Mouse (Mus musculus) intestine, embryonic 16.5 days (tissue): Measurements from ENCODE around the gene Dlg2. TPM values are rescaled to one million over a fixed set of nuclear protein-coding genes. Genes with fewer than 3 reads are reported as not detected.

ENCODE experiments used
- ATAC-seq: fragments of 200-750 bp; cut with Nextera tagmentation; 2 replicates; pipeline ENCODE4 v1.8.0; 2017; ENCODE audit warnings: moderate TSS enrichment, moderate library complexity
- H3K27ac ChIP-seq: fragments of 300-500 bp; sonication (generic); 2 replicates; pipeline ENCODE4 v1.5.1; 2014; ENCODE audit warnings: mild to moderate bottlenecking, low read length
- H3K27me3 ChIP-seq: fragments of 300-500 bp; sonication (generic); replicated peaks from 2 replicates; pipeline ENCODE4 v1.6.1; 2014; ENCODE audit warnings: low read length, control low read depth, mixed read lengths; ENCODE audit not compliant: control insufficient read depth, insufficient read depth
- H3K36me3 ChIP-seq: fragments of 300-500 bp; sonication (generic); 2 replicates; pipeline ENCODE4 v1.6.1; 2014; ENCODE audit warnings: low read length, control low read depth; ENCODE audit not compliant: control insufficient read depth, insufficient read depth
- H3K4me1 ChIP-seq: fragments of 300-500 bp; sonication (generic); 2 replicates; pipeline ENCODE4 v1.6.1; 2014; ENCODE audit warnings: low read length, control low read depth, mixed read lengths; ENCODE audit not compliant: control insufficient read depth, insufficient read depth
- H3K4me2 ChIP-seq: fragments of 300-500 bp; sonication (generic); 2 replicates; pipeline ENCODE4 v1.6.1; 2014; ENCODE audit warnings: low read depth, low read length, control low read depth
- H3K4me3 ChIP-seq: fragments of 300-500 bp; sonication (generic); 2 replicates; pipeline ENCODE4 v1.5.1; 2014; ENCODE audit warnings: mild to moderate bottlenecking, low read length
- H3K9ac ChIP-seq: fragments of 300-500 bp; sonication (generic); 2 replicates; pipeline ENCODE4 v1.6.1; 2014; ENCODE audit warnings: low read depth, low read length
- H3K9me3 ChIP-seq: fragments of 300-500 bp; sonication (generic); 2 replicates; pipeline ENCODE4 v1.6.1; 2016; ENCODE audit warnings: low read length, control low read depth; ENCODE audit not compliant: control insufficient read depth
- WGBS: fragments of 180-500 bp; shearing (Covaris S2); extraction: QIAGEN DNeasy Blood & Tissue Kit; methylation state at CpG from one replicate; pipeline ENCODE4 v1.1.7; 2014; 5-methylcytosine and 5-hydroxymethylcytosine counted together
- polyA plus RNA-seq: library from polyadenylated mRNA; unstranded; fragments of >200 nt; fragmentation: Nextera tagmentation; extraction: Ambion mirVana; gene quantifications from 2 replicates; pipeline ENCODE4 v1.2.1, GENCODE M21; 2015

The Dlg2 gene
- polyA plus RNA-seq, 1 experiment from 2014 or later = 3.9 TPM

DNA sequence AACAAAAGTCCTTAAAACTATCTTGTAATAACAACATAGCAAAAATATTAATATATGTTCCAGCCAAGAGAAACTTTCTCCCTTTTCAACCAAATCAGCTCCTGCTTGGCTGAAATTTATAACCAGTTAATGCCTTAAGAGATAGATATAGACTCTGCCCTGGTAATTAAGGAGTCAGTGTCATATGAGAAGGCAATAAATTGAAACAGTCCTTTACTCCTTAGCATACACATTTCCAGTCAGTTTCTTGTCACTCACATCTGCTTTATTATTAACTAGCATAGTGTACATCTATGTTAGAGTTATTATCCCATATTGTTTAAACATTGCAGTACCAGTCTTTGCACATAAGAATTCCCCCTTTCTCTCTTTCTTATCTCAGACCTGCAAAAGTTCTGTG is 1197.9 kb downstream of the Dlg2 start:
- H3K27ac ChIP-seq = no peak overlapping the region
- H3K9me3 ChIP-seq = no peaks in the 10 kb centered on the region
- H3K36me3 ChIP-seq = no peaks in the 10 kb centered on the region
- no peak overlapping the region for H3K4me2 ChIP-seq
- H3K4me3 ChIP-seq = no peak overlapping the region
- H3K4me1 ChIP-seq = no peaks in the 10 kb centered on the region
- peak; percentile 80 for ATAC-seq
- no peaks in the 10 kb centered on the region for H3K27me3 ChIP-seq
- H3K9ac ChIP-seq = no peak overlapping the region

DNA sequence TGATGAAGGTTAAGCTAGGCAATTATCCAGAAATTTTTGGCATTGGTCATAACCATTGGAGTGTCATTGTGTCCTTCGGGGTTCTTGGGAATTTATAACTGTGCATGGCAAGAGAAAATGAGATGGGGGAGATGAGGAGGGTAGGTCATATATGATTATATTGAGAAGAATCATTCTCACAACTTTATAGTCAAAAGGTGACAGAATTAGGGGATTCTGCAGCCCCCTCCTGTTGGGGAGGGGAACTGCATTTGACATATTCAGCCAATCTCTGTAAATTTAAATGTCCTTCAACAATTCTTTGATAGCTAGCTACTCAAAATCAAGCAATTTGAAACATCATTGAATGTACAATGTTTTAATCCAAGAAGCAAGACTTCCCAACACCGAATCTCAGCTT is 1201.5 kb downstream of the Dlg2 start:
- no peak overlapping the region for H3K4me3 ChIP-seq
- no peaks in the 10 kb centered on the region for H3K27me3 ChIP-seq
- no peak overlapping the region for H3K4me2 ChIP-seq
- ATAC-seq = no peak
- H3K9me3 ChIP-seq = no peaks in the 10 kb centered on the region
- H3K9ac ChIP-seq = no peak overlapping the region
- H3K27ac ChIP-seq = no peak overlapping the region
- no peaks in the 10 kb centered on the region for H3K4me1 ChIP-seq
- WGBS = 68% methylated on average over 2 of the region's 2 CpGs
- H3K36me3 ChIP-seq = no peaks in the 10 kb centered on the region

DNA sequence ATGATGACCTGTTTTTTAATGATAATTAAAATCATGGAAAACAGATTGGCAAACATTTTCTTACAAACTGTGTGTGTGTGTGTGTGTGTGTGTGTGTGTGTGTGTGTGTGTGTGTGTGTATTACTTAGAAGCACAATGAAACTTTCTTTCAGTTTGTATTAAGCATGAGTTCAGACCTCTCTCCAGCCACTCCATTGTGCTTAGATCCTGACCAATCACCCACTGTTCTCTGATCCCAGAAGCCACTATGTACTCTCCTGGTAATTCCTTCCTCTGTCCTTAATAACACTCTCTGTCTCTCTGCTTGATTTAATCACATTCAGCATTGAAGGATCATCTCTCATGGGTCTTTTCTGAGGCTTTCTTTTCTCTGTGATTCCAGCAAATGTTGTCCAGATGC is 1211.5 kb downstream of the Dlg2 start:
- Histone ChIP-seq H3K4me1 (no peaks in the 10 kb centered on the region), H3K4me2 (no peak overlapping the region), H3K4me3 (no peak overlapping the region), H3K36me3 (no peaks in the 10 kb centered on the region), H3K27me3 (no peaks in the 10 kb centered on the region), H3K9me3 (no peaks in the 10 kb centered on the region), H3K9ac (no peak overlapping the region), H3K27ac (no peak overlapping the region)
- ATAC-seq = no peak

DNA sequence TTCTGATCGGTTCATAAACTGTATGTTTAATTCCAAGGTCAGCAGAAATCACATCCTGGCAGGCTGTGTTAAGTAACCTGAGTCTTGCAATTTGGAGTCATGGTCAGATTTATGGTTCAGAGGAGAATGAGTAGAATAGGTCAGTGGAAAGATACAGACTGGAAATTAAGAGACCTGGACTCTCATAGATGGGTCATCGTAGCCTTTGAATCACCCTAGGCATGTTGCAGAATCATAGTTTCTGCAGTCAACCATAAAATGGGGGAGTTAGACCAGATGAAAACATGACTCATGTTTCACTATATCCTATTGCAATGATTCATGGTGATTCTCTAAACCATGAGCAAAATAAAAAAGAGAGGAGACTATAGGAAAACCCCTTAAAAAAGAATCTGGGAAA is 1213.4 kb downstream of the Dlg2 start:
- no peak for ATAC-seq
- H3K27ac ChIP-seq = no peak overlapping the region
- H3K9me3 ChIP-seq = no peaks in the 10 kb centered on the region
- H3K36me3 ChIP-seq = no peaks in the 10 kb centered on the region
- 61% methylated on average over 2 of the region's 2 CpGs for WGBS
- no peak overlapping the region for H3K4me2 ChIP-seq
- H3K4me1 ChIP-seq = no peaks in the 10 kb centered on the region
- no peaks in the 10 kb centered on the region for H3K27me3 ChIP-seq
- H3K9ac ChIP-seq = no peak overlapping the region
- H3K4me3 ChIP-seq = no peak overlapping the region

DNA sequence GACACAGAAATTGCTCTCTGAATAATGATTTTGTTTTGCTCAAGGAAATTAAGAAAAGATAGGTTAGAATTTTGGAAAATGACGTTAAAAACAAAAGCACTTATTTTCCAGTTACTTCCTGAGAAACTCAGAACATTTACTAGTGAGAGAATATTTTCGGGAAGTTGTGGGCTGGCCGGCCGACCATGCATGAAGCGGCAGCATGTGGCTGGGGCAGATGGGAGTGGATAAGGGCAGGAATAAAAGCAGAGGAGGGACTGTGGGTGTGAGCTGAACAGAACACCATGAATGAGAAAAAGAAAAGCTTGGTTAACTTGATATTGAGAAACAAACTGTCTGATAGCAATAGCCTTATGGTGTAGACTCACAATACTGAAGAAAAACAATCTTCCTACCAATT is 1233.4 kb downstream of the Dlg2 start:
- ATAC-seq = no peak
- Histone ChIP-seq H3K27me3 (no peaks in the 10 kb centered on the region), H3K4me3 (no peak overlapping the region), H3K9ac (no peak overlapping the region), H3K9me3 (no peaks in the 10 kb centered on the region), H3K4me2 (no peak overlapping the region), H3K36me3 (no peaks in the 10 kb centered on the region), H3K4me1 (no peaks in the 10 kb centered on the region), H3K27ac (no peak overlapping the region)
- WGBS = 76% methylated on average over 5 of the region's 5 CpGs

DNA sequence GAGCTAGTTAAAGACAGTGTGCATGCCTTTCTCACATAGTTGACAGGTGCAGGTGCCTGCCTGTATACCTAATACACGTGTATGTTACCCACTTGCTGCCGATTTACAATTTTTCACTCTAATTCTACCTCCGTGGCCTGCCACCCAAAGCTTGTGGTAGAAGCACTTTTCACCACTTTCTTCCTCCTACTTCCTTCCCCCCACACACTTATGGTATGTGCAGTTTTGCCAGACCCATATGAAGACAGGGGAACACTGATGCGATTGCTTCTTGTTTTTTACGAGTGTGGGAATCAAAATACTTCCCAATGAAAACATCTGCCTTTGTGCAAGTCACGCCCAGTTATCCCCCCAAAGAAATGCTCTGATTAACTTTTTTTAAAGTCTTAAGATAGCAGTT is 1234.7 kb downstream of the Dlg2 start:
- H3K27ac ChIP-seq = no peak overlapping the region
- H3K4me2 ChIP-seq = no peak overlapping the region
- H3K4me3 ChIP-seq = no peak overlapping the region
- 84% methylated on average over 6 of the region's 6 CpGs for WGBS
- no peaks in the 10 kb centered on the region for H3K27me3 ChIP-seq
- no peaks in the 10 kb centered on the region for H3K4me1 ChIP-seq
- H3K9ac ChIP-seq = no peak overlapping the region
- no peak for ATAC-seq
- H3K36me3 ChIP-seq = no peaks in the 10 kb centered on the region
- no peaks in the 10 kb centered on the region for H3K9me3 ChIP-seq

DNA sequence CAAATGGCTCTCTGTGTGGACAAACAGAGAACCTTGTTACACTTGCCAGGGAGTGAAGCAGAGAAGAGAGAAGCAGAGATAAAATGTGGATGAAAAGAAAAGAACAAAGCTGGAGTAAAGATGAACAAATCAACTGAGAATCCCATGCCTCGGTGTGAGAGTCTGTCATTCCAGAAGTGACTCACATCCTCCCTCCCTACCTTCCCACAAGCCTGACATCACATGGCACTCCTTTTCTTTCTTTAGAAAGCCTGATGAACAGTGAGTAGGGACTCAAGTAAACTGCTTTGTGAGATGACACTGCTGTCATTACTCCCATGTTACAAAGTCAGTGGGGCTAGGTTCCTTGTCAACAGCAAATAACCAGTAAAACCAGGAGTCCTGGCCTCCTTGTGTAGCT is 1239.3 kb downstream of the Dlg2 start:
- WGBS = 69% methylated on average over 1 of the region's 1 CpGs

DNA sequence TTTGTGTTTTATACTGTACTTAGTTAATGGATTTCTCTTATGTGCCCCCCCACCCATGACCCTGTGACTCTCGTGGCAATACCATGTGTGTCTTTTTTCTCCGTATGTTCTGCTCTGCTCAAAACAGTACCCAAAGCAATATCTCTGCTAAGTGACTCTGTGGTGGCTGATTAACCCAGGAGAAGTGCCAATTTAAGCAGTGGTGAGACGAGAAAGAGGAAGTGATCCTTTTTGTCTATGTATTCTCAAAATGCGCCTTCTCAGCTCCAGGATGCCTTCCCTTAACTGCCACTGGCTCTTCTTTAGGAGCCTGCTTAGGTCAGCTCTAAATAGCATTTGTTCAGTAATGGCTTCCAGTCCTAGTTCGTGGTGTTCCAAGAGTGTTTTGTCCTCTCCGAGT is 1240.2 kb downstream of the Dlg2 start:
- 71% methylated on average over 6 of the region's 6 CpGs for WGBS
- no peak overlapping the region for H3K4me3 ChIP-seq

More for the DNA sequence above, 1239.3 kb downstream of the Dlg2 start:
- ATAC-seq = no peak
- Histone ChIP-seq H3K4me1 (no peaks in the 10 kb centered on the region), H3K36me3 (no peaks in the 10 kb centered on the region), H3K4me2 (no peak overlapping the region), H3K9me3 (no peaks in the 10 kb centered on the region), H3K27me3 (no peaks in the 10 kb centered on the region), H3K27ac (no peak overlapping the region), H3K9ac (no peak overlapping the region), H3K4me3 (no peak overlapping the region)

DNA sequence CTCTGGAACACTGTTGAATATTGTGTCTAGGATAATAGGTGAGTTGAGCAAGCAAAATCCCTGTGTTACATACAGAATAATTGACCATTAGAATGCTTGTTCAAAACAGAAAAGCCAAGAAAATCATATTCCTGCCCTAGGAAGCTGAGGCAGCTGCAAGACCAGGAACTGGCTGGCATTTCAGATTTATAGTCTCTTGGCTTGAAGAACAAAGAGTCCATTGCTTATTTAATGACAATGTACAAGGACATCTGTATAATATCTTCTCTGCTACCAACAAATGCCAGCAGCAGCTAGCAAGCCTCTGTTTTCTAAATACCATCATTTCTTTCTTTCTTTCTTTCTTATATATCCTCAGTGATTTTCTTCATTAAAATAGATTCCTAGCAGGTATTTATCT is 1243.8 kb downstream of the Dlg2 start:
- no peaks in the 10 kb centered on the region for H3K27me3 ChIP-seq
- no peaks in the 10 kb centered on the region for H3K36me3 ChIP-seq
- no peaks in the 10 kb centered on the region for H3K4me1 ChIP-seq
- no peak overlapping the region for H3K4me3 ChIP-seq
- no peak overlapping the region for H3K4me2 ChIP-seq
- no peak overlapping the region for H3K9ac ChIP-seq
- no peaks in the 10 kb centered on the region for H3K9me3 ChIP-seq
- H3K27ac ChIP-seq = no peak overlapping the region
- no peak for ATAC-seq

More for the DNA sequence above, 1240.2 kb downstream of the Dlg2 start:
- no peaks in the 10 kb centered on the region for H3K4me1 ChIP-seq
- no peak overlapping the region for H3K4me2 ChIP-seq
- no peak for ATAC-seq
- no peak overlapping the region for H3K27ac ChIP-seq
- H3K9ac ChIP-seq = no peak overlapping the region
- no peaks in the 10 kb centered on the region for H3K36me3 ChIP-seq
- no peaks in the 10 kb centered on the region for H3K27me3 ChIP-seq
- H3K9me3 ChIP-seq = no peaks in the 10 kb centered on the region

DNA sequence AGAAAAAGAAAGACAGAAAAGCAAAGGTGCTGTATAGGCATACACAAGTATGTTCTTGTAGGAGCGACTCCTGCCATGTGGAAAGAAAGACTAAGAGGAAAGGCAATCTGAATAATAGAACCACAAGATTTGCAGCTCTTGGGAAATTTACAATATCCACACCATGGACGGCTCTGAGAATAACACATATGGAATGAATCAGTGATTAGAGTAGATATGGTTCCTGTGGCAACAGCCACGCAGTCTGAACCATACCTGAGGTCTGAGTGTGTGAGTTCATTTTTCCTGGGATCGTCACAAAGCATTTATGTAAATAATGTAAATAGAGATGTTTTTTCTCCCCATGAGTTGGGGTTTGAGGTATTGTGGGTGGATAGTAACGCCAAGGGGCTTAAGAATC is 1247.9 kb downstream of the Dlg2 start:
- H3K36me3 ChIP-seq = no peaks in the 10 kb centered on the region
- H3K27me3 ChIP-seq = no peaks in the 10 kb centered on the region
- 76% methylated on average over 5 of the region's 5 CpGs for WGBS
- H3K27ac ChIP-seq = no peak overlapping the region
- H3K9me3 ChIP-seq = no peaks in the 10 kb centered on the region
- H3K4me3 ChIP-seq = no peak overlapping the region
- H3K4me1 ChIP-seq = no peaks in the 10 kb centered on the region
- H3K4me2 ChIP-seq = no peak overlapping the region
- no peak overlapping the region for H3K9ac ChIP-seq
- no peak for ATAC-seq
